8 mouse cellular contexts compared by ENCODE assay signal in genomic region chr2:120867336-120867735, GRCm38 (mm10). TPM values are rescaled to one million over a fixed set of nuclear protein-coding genes. Genes with fewer than 3 reads are reported as not detected.
DNase-seq lines count a peak whose midpoint lies in the region; ATAC-seq and TF ChIP-seq lines count a peak whose summit lies in the region.
"Had no signal": no experiment of that assay in that cellular context is flagged by ENCODE, and none has a peak within 500 bp of the region (broad histone marks: within the 10 kb centered on the region; RNA-seq: fewer than 3 reads in every experiment).

No protein-coding gene starts in this region.

- in situ Hi-C loops in Patski (cut with MboI; ENCODE audit: low pct_unique_long_range_greater_than_20kb) = loop anchor here (10.0 kb wide), 1 partner anchor 393 kb away; no protein-coding TSS in a partner anchor

- peak; percentile 81 for DNase-seq in right cerebral cortex, adult 18-20 months
- DNase-seq in right cerebral cortex, postnatal 10 days (ENCODE audit: low spot score in 2 of 2) = no peak
- DNase-seq in Patski (ENCODE audit: low read depth, low spot score) = peak; percentile 22
- DNase-seq in brain, adult 2 months (ENCODE audit: low read depth, low spot score) = peak; percentile 87
- DNase-seq in stomach, postnatal 0 days (ENCODE audit: low spot score) = no peak
- DNase-seq in cerebellum, adult 9-10 months = no peak
- DNase-seq in embryo, embryonic 11 days = no peak

- 51% methylated on average over 5 of the region's 5 CpGs for WGBS in stomach, postnatal 0 days

- H3K9ac ChIP-seq in stomach, postnatal 0 days (ENCODE audit: low read length) = no peak overlapping the region

- POLR2A ChIA-PET in Patski (lab: Charles Lee) = interaction anchor here (0.7 to 0.8 kb wide), 2 partner anchors 95 to 259 kb away, joined by 3 read pairs; no protein-coding TSS in a partner anchor

- H3K27me3 ChIP-seq in Patski = no peaks in the 10 kb centered on the region
- H3K27me3 ChIP-seq in stomach, postnatal 0 days (ENCODE audit: control insufficient read depth, insufficient read depth, low read length) = no peaks in the 10 kb centered on the region

- no peak for TF ChIP-seq CTCF in Patski (IDR thresholded peaks at IDR 0.05)
- no peak for TF ChIP-seq CTCF in stomach, postnatal 0 days (IDR thresholded peaks at IDR 0.05; ENCODE audit: low read depth)

- ATAC-seq in Patski = peak; percentile 76
- peak; percentile 26; the same call in 1 of the 2 replicates for ATAC-seq in stomach, postnatal 0 days (ENCODE audit: low FRiP score, low TSS enrichment)

- no peak for TF ChIP-seq EP300 in stomach, postnatal 0 days (optimal IDR thresholded peaks at IDR 0.05)

- H3K36me3 ChIP-seq in stomach, postnatal 0 days (ENCODE audit: control insufficient read depth, insufficient read depth, low read length) = peaks cover 10% of the 10 kb centered on the region; the same call in 1 of the 2 replicates

- no peaks in the 10 kb centered on the region for H3K4me1 ChIP-seq in stomach, postnatal 0 days (replicated peaks; ENCODE audit: control insufficient read depth, insufficient read depth)

- no peak overlapping the region for H3K4me3 ChIP-seq in stomach, postnatal 0 days (ENCODE audit: low read depth, low read length)

- no peak overlapping the region for H3K27ac ChIP-seq in stomach, postnatal 0 days (replicated peaks)

- CTCF ChIA-PET in Patski (lab: Charles Lee) = interaction anchor here (0.6 to 1.7 kb wide), 7 partner anchors 9 to 389 kb away, joined by 3 to 5 read pairs (median 3); no protein-coding TSS in a partner anchor

- H3K9me3 ChIP-seq in stomach, postnatal 0 days (ENCODE audit: control insufficient read depth, low read length) = no peaks in the 10 kb centered on the region

- H3K4me2 ChIP-seq in stomach, postnatal 0 days (replicated peaks; ENCODE audit: low read depth) = no peak overlapping the region
- H3K4me2 ChIP-seq: liver, embryonic 11.5 days had no signal

RNA-seq across cellular contexts. Expression of gene Ttbk2, which starts 16.9 kb away (rescaled TPM):
- polyA plus RNA-seq in Patski (2021) = 9.9 TPM
- polyA plus RNA-seq in stomach, postnatal 0 days (2015; fragmentation: Nextera tagmentation; extraction: Ambion mirVana) = 0.95 and 1.2 TPM in 2 replicates

RNA-seq across cellular contexts. Expression of gene Cdan1, which starts 17.4 kb away (rescaled TPM):
- 14.0 TPM for polyA plus RNA-seq in Patski (2021)
- 2.4 and 2.5 TPM in 2 replicates for polyA plus RNA-seq in stomach, postnatal 0 days (2015; fragmentation: Nextera tagmentation; extraction: Ambion mirVana)

Comparison
In these comparisons a context has a peak if more than half of its experiments do, and no peak if none do; other contexts are left out.
1. DNase-seq: peak in right cerebral cortex, adult 18-20 months (single experiment), Patski (single experiment) and brain, adult 2 months (single experiment); none in right cerebral cortex, postnatal 10 days (0 of 2), stomach, postnatal 0 days (single experiment), cerebellum, adult 9-10 months (single experiment) and embryo, embryonic 11 days (single experiment).